Mouse (Mus musculus) NIH3T3 (cell line): ENCODE measurements at regions not wholly inside any gene's neighbourhood (a gene's known extent, or its start where the extent isn't known, plus 50 kb on each side); places are given as distances from the start of the nearest gene placed in this dataset.

Experiments used
- DNase-seq: peaks from one replicate; pipeline ENCODE4 v3.0.0-alpha.2; 2012; ENCODE audit warnings: low read depth

DNA sequence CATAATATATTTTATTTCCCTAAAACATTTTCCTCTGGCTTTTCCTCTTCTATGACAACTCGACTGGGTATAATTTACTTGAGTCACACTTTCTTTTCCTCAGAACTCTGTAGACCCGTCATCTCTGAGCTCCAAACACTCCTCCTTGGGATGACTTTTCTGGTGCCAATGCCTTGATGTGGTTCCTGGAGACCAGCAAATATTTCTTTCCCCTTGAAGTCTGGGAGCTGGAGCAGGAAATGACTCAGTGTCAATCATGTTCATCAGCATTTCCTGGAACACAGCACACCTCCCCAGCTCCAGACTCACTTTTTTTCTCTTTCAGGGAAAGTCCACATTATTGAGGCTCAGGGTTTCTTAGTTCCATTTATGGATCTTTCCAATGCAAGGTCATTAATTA lies 197.3 kb upstream of the Irx3 start:
- DNase-seq = no peak

DNA sequence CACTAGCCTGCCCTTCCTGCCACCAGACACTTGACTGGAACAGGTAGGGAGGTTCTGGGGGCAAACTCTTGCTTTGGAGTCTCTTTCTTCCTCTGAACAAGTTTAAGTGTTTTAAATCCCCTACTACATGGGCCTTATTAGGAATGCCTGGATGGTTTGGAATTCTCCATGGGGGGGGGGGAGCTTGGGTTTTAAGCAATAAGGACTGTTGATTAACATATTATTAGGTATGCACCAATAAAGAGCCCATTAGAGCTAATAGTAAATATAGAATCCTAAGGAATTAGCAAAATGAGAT lies 196.0 kb upstream of the Irx3 start:
- DNase-seq = no peak

DNA sequence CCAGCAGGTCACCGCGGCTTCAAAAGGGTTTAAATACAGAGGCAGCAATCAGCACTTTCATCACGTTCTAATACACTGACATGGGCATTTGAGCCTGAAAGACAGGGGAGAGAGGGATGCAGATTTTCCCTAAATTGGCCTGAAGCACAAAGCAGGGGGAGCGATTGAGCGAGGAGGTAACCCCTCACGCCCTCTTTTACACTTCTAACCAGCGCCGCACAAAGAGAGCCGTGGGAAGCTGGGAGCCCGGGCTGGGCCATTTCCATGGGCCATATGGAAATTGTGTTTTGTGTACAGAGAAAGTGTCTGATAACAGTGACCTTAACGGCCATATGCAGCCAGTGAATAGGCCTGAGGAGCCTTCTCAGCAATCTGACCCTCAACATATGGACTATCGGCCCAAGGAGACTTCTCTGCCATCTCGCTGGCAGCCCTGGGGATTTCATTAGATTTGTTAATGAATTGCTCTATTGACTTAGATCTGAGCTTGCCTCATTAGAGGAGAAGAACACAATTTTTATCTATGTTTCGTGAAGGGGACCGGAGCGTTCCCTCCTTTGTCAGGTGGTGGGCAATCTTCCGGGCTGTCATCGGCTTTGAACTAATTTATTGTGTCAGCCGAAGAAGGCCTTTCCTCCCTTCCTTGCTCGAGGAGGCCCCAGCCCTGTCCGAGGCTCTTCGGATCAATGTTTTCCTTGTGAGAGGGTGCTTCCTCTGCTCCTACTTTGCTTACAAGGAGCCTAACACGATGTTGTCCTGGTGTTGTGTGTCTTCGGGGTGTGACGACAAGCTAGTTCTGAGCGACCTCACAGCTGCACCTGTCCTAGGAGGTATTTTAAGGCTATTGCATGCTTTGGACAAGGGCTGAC lies 195.4 kb upstream of the Irx3 start:
- no peak for DNase-seq

DNA sequence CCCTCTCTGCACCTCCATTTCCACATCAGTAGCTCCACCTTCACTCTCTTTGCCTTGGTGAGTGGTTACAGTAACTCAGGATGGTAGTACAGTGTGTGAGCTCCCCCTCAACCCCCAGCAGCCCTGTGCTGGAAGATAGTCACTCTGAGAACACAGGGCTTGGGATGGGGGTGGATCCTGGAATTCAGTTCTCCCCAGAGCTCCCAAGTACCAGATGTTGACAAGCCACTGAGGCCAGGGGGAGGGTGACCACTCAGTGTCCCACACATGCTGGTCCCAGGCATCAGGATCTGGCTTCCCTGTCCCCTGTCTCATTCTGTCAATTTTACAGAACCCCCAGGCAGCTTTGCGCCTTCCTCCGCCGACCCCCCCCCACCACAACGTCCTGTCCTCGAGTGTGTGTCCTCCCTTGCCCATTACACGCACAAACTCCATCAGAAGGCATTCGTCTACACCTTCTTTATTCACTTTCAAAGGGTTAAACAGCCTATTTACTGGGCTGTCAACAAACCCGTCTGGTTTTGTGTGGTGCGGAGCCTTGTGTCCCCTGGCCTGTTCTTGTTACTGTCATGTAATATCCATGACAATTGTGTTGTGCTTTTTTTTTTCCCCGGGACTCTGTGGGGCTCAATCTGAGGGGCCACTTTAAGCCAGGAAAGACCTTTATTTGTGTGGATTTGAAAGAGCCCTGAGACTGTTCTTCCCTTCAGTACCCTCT lies 194.6 kb upstream of the Irx3 start:
- no peak for DNase-seq

DNA sequence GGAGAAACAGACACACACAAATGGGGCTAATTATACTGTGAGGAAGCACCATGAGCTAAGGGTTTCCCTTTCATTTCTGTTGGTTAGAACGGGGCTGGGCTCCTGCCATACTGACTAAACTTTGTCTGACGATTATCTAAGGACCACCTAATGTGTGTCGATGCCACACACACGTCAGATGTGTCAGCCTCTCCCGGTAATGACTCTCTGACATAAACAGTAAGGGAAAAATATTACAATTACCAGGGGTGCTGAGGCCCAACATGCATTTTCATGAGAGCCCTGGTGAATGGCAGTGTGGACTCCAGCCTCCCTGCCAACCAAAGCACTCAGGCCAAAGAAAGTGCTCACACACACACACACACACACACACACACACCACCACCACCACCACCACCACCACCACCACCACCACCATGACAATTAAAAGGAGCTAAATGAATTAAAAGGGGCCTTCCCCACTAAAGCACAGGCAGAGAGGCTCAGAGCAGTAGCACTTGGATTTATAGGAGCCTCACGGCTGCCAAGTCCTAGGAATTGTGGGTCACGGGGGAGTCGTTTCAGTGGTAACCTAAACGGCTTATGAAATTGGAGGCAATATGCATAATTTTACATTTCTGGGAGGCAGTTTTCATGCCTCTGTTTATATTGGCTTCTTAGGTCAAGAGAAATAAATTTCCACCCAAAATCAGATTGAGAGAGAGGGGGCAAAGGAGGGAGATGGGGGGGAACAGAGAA lies 193.7 kb upstream of the Irx3 start:
- no peak for DNase-seq

DNA sequence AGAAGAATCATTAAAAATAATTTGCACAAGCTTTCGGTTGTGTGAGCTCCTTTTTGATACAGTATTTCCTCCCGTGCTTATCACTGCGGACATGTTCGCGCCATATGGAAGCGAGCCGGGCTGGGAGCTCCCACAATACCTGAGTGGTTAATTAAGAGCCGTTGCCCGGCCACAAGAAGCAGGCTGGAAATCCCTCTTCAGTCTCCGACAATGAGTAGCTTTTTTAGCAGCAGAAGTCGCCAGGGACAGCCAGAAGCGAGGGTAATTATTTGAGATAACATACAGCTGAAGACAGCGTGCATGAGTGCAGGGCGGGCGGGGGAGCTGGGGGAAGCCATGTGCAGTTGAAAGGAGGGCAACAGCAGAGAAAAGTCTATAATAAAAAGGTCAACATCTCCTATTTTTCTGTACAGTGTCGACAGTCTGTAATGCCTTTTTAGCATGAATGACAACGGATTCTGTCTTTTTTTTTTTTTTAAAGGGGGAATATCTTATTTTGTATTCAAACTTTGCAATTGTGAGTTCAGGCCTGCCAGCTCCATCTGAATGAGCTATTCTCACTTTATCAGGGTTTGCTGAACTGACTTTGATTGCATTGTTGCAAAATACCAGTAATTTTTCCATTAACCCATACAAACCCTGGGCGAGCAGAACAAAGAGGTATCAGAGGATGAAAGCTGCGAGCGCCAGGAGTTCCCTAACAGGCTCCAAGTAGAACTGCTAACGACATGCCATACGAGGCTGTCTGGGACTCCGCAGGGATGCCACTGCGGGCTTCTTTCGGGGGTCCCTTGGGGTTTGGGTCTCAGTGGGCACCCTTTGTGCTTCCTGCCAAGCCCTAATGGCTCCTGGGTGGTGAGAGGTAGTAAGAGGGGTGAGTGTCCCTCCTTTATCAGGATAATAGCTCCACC lies 189.9 kb upstream of the Irx3 start:
- no peak for DNase-seq

DNA sequence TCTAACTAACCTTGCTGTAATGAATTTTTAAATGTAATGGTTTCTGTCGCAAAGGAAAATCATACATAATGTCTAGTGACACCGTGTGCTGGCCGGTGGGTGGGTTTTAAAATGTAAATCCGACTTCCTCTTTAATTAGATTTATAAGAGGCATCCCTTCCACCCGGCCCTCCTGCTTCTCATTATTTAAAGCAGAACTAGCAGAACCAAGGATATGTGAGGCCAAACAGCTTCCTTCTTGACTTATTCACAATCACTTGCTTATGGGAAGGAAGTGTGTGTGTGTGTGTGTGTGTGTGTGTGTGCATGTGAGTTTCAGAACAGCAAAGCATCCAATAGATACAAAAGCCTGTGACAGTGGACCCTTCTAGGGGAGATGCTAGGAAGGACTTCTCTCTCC lies 189.1 kb upstream of the Irx3 start:
- no peak for DNase-seq

DNA sequence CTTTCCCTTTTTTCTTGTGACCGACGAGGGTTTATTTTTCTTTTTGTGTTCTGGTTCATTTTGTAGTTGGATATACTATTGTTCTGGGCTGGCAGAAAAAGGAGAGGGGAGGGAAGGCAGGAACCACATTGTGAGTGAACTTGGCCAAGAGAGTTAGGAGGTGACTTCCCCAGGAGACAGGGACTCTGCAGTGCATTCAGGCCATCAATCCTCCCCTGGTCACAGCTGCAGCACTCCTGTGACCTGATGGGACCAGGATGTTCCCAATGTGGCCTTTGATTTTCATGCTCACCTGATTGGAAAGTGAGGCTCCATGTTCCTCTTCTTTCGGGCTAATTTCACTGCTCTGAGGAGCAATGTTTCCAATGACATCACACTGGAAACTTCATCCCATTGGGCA lies 188.2 kb upstream of the Irx3 start:
- no peak for DNase-seq

DNA sequence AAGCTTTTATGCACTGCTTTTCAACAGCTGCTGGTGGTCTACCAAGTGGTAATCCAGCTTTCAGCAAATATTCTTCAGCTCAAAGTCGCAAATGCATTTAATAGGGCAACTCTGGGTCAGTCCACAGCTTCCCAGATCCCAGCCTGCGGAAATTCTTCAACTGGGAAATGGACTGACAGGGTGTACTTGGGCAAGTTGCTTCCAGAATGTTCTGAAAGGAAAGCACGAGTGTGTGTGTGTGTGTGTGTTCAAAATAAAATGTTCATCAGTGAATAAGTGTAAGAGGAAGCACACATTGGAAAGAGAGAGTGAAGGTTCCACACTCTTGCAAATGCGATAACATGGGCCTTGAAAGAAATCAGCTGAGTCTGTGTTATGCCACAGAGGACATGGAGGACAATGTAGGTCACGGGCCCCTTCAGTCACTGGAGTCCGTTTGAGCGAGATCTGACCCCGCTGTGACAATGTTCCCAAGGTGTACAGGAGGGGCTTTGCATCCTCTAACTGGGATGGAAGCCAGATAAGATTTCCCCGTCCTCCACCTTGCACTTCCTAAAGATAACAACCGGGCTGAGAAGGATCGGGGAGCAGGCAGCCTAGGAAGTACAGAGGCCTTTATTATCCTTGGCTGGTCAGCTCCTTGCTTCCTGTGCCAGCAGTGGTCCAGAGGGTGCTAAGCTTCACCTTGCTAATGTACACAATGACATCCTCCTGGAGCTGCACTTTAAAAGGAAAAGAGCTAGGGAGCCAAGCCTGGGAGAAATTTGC lies 187.2 kb upstream of the Irx3 start:
- DNase-seq = no peak

DNA sequence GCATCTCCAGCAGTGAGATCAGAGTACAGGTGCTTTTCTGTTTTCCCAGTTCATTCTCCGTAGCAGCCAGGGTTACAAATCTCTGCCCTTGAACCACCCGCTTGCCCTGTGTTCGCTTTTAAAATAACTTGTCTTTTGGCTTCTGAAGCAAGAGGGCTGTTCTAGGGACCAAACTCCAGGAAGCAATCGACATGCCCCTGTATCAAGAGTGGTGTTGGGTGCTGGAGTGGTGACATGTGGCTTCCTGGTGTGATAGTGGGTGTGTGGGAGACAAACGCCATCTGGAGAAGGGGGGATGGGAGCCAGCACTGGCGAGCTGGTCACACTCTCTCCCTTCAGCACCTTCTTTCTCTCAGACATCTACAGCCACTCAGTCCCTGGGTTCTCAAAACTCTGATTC lies 186.0 kb upstream of the Irx3 start:
- DNase-seq = no peak

DNA sequence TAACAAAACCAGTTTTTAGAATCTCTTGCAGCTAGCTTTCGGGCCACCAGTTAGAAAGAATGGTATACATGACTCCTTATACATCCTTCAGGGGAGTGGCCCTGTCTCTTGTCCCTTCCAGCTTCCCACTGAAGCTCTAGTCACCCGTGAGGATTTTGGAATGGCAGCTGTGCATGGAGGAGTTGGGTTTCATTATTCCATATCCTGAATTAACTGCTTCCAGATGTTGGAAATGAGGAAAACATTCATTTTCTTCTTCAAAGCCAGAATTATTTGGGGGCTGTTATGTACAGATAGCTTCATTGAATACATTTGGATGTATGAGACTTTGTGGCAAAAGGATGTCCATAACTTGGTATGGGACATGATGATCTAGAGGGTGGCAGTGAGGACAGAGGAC lies 181.3 kb upstream of the Irx3 start:
- DNase-seq = no peak

DNA sequence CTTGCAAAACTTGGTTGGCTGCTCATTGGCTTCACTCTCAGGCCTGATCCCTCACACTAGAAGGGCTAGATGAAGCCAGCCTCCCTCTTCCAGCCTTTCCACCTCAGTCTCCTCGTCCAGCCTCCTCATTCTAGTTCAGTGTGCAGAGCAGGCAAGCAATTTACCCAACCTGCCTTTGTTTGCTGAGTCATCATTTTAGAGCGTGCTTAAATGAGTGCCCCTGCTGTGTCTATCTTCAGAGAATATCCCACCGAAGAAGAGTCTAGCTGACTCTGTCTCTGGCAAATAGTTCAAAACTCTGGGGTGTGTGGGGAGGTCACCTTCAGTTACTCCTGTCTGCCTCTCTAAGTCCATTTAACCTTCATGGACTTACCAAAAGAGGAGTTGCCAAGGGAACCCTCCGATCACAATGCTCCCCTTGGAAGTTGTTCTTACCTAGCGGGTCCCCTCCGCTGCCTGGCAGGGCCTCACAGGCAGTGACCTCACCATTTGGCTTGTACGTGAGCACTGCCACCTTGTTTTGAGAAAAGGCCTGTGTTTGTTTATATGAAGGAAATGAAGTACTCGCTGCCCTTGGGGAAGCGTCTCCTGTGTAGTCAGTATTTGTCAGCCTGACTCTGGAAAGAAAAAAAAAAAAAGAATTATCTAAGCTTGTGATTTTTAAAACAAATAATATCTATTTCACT lies 175.2 kb upstream of the Irx3 start:
- no peak for DNase-seq

DNA sequence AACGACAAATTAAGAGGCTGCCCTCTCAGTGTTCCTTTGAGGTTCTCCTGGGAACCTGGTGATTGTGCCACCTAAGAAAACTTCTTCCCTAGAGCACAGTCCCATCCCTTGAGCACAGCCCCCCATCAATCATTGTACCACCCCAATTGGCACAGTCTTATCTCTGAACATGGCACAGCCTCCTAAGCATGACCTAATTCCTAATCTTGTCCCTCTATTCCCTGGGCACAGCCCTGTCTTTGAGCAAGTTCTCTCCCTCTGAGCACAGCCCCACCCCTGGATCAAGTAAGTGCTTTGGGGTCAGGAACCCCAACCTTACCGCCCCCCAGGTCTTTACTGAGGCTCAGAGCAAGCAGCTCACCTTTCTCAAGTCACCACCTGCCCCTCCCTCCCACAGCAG lies 173.6 kb upstream of the Irx3 start:
- DNase-seq = no peak

DNA sequence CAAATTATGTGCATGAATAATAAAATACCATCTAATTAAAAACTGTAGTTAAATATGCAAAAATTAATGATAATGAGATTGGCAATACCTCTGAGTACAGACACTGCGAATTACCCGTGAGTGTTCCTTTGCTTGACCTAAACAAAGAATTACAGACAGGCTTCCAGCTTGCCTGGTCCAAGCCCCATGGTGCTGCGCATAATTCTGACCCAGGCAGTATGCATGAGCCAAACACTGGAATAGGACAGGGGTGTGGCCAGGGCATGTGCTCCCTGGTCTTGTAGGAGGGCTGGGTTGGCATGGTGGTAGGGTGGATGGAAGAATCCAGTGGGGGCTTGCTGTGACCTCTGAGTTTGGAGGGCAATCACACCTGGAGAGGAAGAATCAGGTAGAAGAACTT lies 172.8 kb upstream of the Irx3 start:
- DNase-seq = no peak

DNA sequence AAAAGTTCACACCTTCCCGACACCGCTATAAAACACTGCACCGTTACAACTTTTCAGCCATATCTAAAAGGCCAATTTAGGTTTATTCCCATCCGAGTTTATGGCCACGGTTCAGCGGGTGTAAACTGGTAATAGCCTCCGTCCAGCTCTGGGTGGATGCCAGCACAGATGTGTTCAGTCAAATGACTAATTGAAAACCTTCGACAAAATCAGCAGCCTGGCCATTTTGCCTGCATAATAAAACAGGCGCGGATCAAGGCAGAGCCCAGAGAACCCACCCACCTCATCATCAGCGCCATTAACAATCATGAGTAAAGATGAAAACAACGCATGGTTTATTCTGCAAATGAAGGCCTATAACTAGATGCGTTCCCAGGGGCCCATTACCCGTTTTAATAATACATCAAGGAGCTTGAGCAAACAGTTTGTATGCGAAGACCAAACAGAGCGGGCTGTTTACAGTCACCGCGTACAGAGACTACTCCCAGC lies 172.1 kb upstream of the Irx3 start:
- no peak for DNase-seq

DNA sequence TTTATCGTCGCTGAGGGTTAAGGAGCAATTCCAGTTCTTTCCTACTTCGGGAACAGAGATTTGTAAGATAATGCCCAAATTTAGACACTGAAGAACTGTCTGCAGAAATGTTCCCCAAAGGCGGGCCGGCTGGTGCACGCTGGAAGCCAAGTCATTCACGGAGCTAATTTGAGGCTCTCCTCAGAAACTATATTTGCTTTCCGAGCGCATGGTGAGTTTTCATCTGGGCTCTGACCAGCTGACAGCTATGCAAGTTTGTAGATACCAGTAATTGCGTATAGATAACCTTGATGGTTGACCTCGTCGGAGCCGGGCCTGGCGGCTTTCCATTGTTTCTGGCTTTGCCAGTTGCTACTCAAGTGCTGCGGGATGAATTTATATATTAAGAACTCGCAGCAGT lies 165.5 kb upstream of the Irx3 start:
- no peak for DNase-seq

DNA sequence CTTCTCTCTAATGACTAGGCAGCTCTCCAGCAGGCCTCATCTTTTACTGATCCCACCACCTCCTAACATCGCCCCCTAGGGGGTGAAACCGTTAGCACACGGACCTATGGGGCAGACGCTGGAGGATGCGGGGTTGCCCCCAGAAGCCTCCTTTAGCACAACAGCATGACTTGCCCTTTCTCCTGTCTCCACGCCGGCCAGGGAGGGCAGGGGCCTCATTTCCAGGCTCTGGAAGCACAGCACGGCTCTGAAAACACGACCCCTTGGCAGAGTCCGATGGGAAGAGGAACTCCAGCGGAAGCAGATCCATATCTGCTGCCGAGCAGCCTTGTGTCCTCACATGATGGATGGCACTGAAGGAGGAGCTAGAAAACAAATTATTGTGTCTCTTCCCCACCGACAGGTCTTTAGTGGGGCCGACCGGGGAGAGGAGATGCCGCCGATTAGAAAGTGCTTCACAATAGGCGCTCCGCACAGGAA lies 165.1 kb upstream of the Irx3 start:
- DNase-seq = no peak

DNA sequence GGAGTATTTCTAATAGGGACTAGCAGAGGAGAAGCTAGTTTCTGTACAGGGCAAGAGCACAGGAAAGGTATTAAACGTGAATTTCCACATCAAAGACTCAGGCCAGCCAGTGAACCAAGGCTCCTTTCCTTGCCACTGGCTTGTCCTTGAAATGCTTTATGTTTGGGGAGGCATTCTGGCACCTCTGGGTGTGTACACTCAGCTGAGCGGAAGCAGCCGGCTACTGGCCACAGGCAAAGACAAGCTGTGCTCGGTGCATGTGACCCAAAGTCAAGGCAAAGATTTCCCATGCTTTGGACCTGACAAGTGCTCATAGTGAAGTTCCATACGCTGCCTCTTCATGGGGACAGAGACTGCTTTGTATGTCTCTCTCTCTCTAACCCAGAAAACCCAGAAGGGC lies 159.8 kb upstream of the Irx3 start:
- DNase-seq = no peak

DNA sequence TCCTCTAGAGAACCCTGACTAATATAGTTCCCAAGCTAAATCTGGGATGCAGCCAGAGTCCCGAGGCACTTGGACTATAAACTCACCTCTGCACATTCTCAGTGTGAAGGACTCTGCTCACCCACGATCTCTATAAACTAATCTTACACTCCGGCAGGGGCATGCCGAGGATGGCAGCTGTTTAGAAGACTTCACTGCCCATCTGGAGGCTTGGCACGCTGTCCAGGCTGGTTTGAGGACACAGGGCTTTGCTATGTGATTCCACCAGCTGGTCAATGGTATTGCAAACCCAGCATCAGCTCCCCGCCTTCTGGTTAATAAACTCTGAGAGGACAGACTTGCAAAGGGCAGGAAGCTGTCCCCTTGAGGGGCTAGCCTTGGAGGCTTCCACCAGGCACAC lies 153.3 kb upstream of the Irx3 start:
- no peak for DNase-seq

DNA sequence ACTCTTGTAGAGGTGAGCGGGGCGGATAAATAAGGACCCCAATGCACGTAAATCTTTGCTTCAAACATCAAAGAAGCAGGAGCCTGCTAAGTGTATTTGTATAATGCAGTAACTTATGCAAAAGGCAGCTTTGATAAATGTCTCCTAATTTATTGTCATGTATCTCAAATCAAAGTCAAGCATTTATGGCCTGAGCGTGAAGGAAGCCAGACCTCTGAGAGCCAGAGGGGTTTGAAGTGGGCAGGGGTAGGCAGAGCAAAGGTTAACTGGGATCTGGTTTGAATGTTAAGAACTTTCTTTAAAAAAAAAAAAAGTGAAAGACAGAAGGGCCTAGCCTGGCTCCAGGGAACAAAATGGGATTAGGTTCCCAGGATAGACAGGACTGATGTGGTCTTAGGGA lies 151.1 kb upstream of the Irx3 start:
- DNase-seq = no peak

DNA sequence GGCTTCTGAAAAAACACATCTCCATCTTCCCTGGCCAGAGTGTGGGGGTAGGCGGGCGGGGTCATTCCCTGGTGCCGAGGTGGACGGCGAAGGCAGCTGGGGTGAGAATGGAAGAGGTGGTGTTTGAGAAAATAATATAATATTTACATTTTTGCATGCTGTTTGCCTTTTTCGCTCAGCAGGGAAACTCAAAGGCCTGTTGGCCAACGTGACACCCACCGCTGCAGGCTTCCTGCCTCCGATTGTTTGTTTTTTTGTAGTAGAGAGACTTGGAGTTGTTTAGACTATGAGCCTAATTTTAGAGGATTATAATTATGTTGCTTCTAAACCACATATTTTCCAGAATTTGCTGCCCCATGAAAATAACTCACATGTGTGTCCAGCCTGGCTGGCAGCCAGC lies 147.2 kb upstream of the Irx3 start:
- no peak for DNase-seq
